Mouse (Mus musculus): ENCODE results near the gene Lims1. TPM values are rescaled to one million over a fixed set of nuclear protein-coding genes. Genes with fewer than 3 reads are reported as not detected.

Lims1 gene
- polyA plus RNA-seq, 1 experiment: 0.20 TPM

DNA sequence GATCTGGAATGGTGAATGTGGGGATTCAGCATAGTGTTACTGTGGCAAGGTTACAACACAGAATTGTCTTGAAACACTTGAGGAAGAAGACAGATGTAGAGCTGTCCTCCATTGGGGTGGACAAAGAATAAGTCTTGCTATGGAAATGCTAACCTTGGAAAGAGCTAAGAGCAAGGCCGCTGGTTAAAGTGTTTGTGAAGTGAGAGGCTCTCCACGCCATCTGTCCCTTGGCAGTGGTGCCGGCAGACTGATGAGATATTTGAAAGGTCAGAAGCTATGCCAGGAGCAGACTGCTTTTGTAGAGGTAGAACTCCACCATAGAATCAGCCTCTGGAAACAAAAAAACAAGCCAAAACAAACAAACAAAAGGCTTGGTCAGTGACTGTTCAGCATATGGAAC, 73.3 kb downstream of the Lims1 start:
- H3K4me1 ChIP-seq (ENCODE audit: control insufficient read depth): peaks cover 27% of the 10 kb centered on the region
- no peak for TF ChIP-seq TAL1 (IDR thresholded peaks at IDR 0.05; ENCODE audit: low read length)
- TF ChIP-seq GATA1 (IDR thresholded peaks at IDR 0.05; ENCODE audit: low read length): no peak
- no peak overlapping the region for H3K4me3 ChIP-seq (replicated peaks)
- peaks cover 73% of the 10 kb centered on the region for H3K36me3 ChIP-seq (ENCODE audit: control insufficient read depth)
- H3K27me3 ChIP-seq (ENCODE audit: control insufficient read depth): no peaks in the 10 kb centered on the region
- no peaks in the 10 kb centered on the region for H3K9me3 ChIP-seq (ENCODE audit: control insufficient read depth, low read length)

DNA sequence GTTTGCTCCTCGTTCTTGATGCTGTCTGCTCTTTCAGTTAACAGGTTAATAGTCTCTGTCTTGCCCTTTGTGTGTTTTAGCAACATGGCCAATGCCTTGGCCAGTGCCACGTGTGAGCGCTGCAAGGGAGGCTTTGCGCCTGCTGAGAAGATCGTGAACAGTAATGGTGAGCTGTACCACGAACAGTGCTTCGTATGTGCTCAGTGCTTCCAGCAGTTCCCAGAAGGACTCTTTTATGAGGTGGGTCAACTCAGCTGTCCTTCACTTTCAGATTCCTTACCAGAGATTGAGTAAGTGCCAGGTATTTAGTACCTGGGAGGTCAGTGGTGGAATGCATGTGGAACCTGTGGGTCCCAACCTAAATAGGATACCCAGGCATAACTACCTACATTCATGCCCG, 75.7 kb downstream of the Lims1 start:
- Histone ChIP-seq H3K4me3 (replicated peaks) (no peak overlapping the region), H3K27me3 (ENCODE audit: control insufficient read depth) (no peaks in the 10 kb centered on the region), H3K4me1 (ENCODE audit: control insufficient read depth) (peaks cover 5% of the 10 kb centered on the region), H3K9me3 (ENCODE audit: control insufficient read depth, low read length) (no peaks in the 10 kb centered on the region), H3K36me3 (ENCODE audit: control insufficient read depth) (peaks cover 86% of the 10 kb centered on the region)
- no peak for TF ChIP-seq GATA1 (IDR thresholded peaks at IDR 0.05; ENCODE audit: low read length)
- TF ChIP-seq TAL1 (IDR thresholded peaks at IDR 0.05; ENCODE audit: low read length): no peak

DNA sequence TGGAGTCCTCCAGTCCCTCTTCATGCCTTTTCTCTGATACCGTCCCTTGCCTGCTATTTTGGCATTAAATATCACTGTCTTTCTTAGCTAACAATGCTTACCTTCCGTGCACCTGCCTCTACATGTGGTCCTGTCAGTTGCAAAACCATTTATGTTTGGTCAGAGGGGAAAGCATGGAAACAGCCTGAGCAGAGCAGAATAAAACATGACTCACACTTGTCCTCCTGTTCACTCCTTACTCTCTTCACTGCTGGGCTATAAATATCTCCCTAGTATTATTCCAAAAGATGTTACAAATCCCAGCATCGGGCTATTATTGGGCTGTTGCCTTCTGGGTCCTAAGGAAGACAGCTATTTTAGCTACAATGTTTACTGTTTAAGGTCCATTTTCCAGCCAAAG, 78.6 kb downstream of the Lims1 start:
- Histone ChIP-seq H3K27me3 (ENCODE audit: control insufficient read depth) (no peaks in the 10 kb centered on the region), H3K36me3 (ENCODE audit: control insufficient read depth) (peaks cover 88% of the 10 kb centered on the region), H3K4me3 (replicated peaks) (no peak overlapping the region), H3K9me3 (ENCODE audit: control insufficient read depth, low read length) (no peaks in the 10 kb centered on the region), H3K4me1 (ENCODE audit: control insufficient read depth) (peaks cover 19% of the 10 kb centered on the region)
- TF ChIP-seq TAL1 (IDR thresholded peaks at IDR 0.05; ENCODE audit: low read length): no peak
- no peak for TF ChIP-seq GATA1 (IDR thresholded peaks at IDR 0.05; ENCODE audit: low read length)

DNA sequence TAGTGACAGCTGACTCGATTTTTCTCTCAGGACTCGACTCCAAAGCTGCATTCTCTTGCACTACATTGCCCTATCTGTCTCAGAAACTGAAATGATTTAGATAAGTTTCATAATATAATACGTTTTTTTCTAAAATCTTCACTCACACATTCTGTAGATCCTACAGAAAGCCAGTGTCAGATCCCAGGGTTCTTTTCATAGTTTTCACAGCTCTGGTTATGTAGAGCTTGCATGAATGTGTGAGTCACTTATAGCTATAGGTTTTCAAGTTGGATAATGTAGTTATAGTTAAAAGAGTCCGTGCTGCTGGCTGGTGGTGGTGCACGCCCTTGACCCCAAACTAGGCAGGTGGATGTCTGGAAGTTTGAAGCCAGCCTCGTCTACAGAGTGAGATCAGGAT, 81.4 kb downstream of the Lims1 start:
- TF ChIP-seq GATA1 (IDR thresholded peaks at IDR 0.05; ENCODE audit: low read length) (no peak), TAL1 (IDR thresholded peaks at IDR 0.05; ENCODE audit: low read length) (no peak)
- Histone ChIP-seq H3K36me3 (ENCODE audit: control insufficient read depth) (peaks cover 96% of the 10 kb centered on the region), H3K9me3 (ENCODE audit: control insufficient read depth, low read length) (no peaks in the 10 kb centered on the region), H3K4me3 (replicated peaks) (no peak overlapping the region), H3K27me3 (ENCODE audit: control insufficient read depth) (no peaks in the 10 kb centered on the region), H3K4me1 (ENCODE audit: control insufficient read depth) (peaks cover 31% of the 10 kb centered on the region)

DNA sequence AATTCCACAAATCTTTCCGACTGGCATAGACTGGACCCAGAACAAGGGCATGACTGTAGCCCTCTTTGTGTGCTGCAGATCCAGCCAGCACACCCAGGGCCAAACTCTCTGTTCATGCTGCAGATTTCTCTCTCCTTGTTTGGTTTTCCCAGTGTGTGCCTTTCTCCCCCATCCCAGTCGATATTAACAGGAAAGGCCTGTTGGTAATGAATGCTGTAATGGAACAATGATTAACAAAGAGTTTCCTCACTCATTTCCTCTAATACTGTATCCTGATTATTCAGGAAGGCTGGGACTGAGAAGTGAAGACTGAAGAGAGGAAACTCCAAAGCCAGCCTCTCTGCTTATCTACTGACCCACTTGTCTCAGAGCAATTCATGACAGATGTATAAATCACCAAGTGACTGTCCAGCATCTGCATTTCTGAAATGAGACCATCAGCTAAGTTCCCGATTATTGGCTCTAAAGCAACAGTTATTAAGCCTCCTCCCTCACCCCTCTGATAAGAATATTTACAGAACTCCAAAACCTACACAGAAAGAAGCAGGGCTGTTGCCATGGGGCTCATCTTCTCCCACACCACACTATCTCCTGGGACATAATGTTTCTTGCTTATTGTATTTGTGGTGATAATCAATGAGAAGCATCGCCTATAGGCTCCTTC, 82.2 kb downstream of the Lims1 start:
- H3K27me3 ChIP-seq (ENCODE audit: control insufficient read depth): no peaks in the 10 kb centered on the region
- H3K36me3 ChIP-seq (ENCODE audit: control insufficient read depth): peaks cover 96% of the 10 kb centered on the region
- no peak overlapping the region for H3K4me3 ChIP-seq (replicated peaks)
- no peaks in the 10 kb centered on the region for H3K9me3 ChIP-seq (ENCODE audit: control insufficient read depth, low read length)
- peaks cover 33% of the 10 kb centered on the region for H3K4me1 ChIP-seq (ENCODE audit: control insufficient read depth)
- no peak for TF ChIP-seq GATA1 (IDR thresholded peaks at IDR 0.05; ENCODE audit: low read length)
- no peak for TF ChIP-seq TAL1 (IDR thresholded peaks at IDR 0.05; ENCODE audit: low read length)

DNA sequence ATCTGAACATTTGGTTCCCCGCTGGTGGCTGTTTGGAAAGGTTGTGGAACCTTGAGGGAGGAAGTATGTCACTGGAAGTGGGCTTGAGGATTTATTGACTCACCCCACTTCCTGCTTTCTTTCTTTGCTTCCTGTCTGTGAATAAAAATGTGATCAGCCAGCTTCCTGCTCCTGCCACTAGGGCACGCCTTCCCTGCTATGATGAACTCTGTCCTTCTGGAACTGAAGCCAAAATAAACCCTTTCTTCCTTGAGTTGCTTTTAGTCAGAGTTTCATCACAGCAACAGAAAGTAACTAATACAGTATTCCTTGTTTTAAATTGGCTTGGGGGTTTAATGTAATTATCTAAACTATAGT, 82.7 kb downstream of the Lims1 start:
- Histone ChIP-seq H3K36me3 (ENCODE audit: control insufficient read depth) (peaks cover 97% of the 10 kb centered on the region), H3K9me3 (ENCODE audit: control insufficient read depth, low read length) (no peaks in the 10 kb centered on the region), H3K27me3 (ENCODE audit: control insufficient read depth) (no peaks in the 10 kb centered on the region), H3K4me3 (replicated peaks) (no peak overlapping the region), H3K4me1 (ENCODE audit: control insufficient read depth) (peaks cover 35% of the 10 kb centered on the region)
- no peak for TF ChIP-seq GATA1 (IDR thresholded peaks at IDR 0.05; ENCODE audit: low read length)
- TF ChIP-seq TAL1 (IDR thresholded peaks at IDR 0.05; ENCODE audit: low read length): no peak

DNA sequence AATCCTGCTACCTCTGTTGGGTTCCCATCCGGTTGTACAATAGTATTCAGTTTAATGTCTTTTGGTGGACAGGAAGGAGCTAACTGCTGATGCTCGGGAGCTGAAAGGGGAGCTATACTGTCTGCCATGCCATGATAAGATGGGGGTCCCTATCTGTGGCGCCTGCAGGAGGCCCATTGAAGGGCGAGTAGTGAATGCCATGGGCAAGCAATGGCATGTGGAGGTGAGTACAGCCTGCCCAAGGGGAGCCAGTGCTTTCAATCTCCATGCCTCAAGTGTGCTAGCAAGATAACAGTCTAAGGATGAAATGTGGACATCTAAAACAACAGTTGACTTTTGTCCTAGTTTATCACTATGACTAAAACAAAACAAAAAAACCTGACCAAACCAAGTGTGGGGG, 89.1 kb downstream of the Lims1 start:
- Histone ChIP-seq H3K4me1 (ENCODE audit: control insufficient read depth) (peaks cover 44% of the 10 kb centered on the region), H3K36me3 (ENCODE audit: control insufficient read depth) (peaks cover 99% of the 10 kb centered on the region)

DNA sequence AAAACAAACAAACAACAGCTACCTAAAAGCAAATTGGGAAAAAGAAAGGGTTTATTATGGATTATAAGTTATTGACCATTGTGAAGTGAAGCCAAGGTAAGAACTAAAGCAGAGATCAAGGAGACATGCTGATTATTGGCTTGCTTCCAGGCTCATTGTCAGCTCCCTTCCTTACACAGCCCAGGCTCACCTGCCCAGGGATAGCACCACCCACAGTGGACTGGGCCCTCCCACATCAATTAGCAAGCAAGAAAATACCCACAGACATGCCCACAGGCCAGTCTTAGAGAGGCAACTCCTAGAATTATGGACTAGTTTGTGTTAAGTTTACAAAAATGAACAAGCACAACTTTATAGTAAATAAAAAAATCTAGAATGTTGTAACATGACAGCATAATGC, 89.6 kb downstream of the Lims1 start:
- TF ChIP-seq GATA1 (IDR thresholded peaks at IDR 0.05; ENCODE audit: low read length): no peak
- TF ChIP-seq TAL1 (IDR thresholded peaks at IDR 0.05; ENCODE audit: low read length): no peak
- no peaks in the 10 kb centered on the region for H3K27me3 ChIP-seq (ENCODE audit: control insufficient read depth)
- H3K4me3 ChIP-seq (replicated peaks): no peak overlapping the region
- peaks cover 43% of the 10 kb centered on the region for H3K4me1 ChIP-seq (ENCODE audit: control insufficient read depth)
- H3K36me3 ChIP-seq (ENCODE audit: control insufficient read depth): peaks cover 99% of the 10 kb centered on the region
- no peaks in the 10 kb centered on the region for H3K9me3 ChIP-seq (ENCODE audit: control insufficient read depth, low read length)

More for the DNA sequence above, 89.1 kb downstream of the Lims1 start:
- Histone ChIP-seq H3K4me3 (replicated peaks) (peak overlapping the region; percentile 31), H3K9me3 (ENCODE audit: control insufficient read depth, low read length) (no peaks in the 10 kb centered on the region), H3K27me3 (ENCODE audit: control insufficient read depth) (no peaks in the 10 kb centered on the region)
- peak; percentile 56 for TF ChIP-seq GATA1 (IDR thresholded peaks at IDR 0.05; ENCODE audit: low read length)
- peak; percentile 64 for TF ChIP-seq TAL1 (IDR thresholded peaks at IDR 0.05; ENCODE audit: low read length)

DNA sequence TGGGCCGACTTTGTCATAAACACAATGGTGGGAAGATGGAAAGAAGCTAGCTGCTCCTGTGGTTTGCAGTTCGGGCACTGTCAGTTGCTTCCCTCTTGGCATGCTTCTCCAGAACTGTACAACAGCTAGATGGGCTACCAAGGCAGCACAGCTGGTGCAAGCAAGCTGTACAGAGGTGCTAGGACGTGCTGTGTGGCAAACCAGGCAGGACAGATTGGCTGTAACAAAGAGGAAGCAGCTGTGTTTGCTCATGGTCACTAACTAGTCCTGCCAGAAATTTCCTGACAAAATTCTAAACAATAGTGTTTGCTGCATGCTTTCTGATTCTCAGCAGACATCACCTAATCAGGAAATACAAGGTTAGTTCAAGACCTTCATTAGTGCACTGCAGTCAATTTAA, 93.4 kb downstream of the Lims1 start:
- H3K36me3 ChIP-seq (ENCODE audit: control insufficient read depth): peaks cover 98% of the 10 kb centered on the region

More for the DNA sequence above, 93.4 kb downstream of the Lims1 start:
- H3K4me3 ChIP-seq (replicated peaks): no peak overlapping the region
- H3K4me1 ChIP-seq (ENCODE audit: control insufficient read depth): peaks cover 20% of the 10 kb centered on the region
- TF ChIP-seq GATA1 (IDR thresholded peaks at IDR 0.05; ENCODE audit: low read length) (no peak), TAL1 (IDR thresholded peaks at IDR 0.05; ENCODE audit: low read length) (no peak)
- no peaks in the 10 kb centered on the region for H3K27me3 ChIP-seq (ENCODE audit: control insufficient read depth)
- H3K9me3 ChIP-seq (ENCODE audit: control insufficient read depth, low read length): no peaks in the 10 kb centered on the region
